Mouse (Mus musculus) spleen, adult 2 months (tissue): Measurements from ENCODE around the gene Taf6.

ENCODE experiments used
- CTCF ChIP-seq: fragments of 200-500 bp; IDR thresholded peaks from 2 replicates; pipeline ENCODE4 v1.5.1; 2011; ENCODE audit warnings: mild to moderate bottlenecking, inconsistent platforms; ENCODE audit not compliant: insufficient read depth, insufficient read length, insufficient replicate concordance; ENCODE audit errors: extremely low read depth
- POLR2A ChIP-seq: fragments of 200-500 bp; IDR thresholded peaks from 2 replicates; pipeline ENCODE4 v1.6.1; 2011; ENCODE audit warnings: low read depth, low read length, inconsistent platforms

GRCm38 (mm10) chr5:138163610-138164009, 23.6 kb downstream of the Taf6 start:
- TF ChIP-seq CTCF: no peak
- TF ChIP-seq POLR2A: no peak
